14 mouse cellular contexts compared by ENCODE assay signal in genomic region chr17:67710377-67710781, GRCm38 (mm10). TPM values are rescaled to one million over a fixed set of nuclear protein-coding genes. Genes with fewer than 3 reads are reported as not detected.
DNase-seq lines count a peak whose midpoint lies in the region; ATAC-seq lines count a peak whose summit lies in the region.
"Had no signal": no experiment of that assay in that cellular context is flagged by ENCODE, and none has a peak within 500 bp of the region (broad histone marks: within the 10 kb centered on the region; RNA-seq: fewer than 3 reads in every experiment).

No protein-coding gene starts in this region.

- 45% methylated on average over 6 of the region's 6 CpGs for WGBS in neural tube, embryonic 13.5 days
- 73% methylated on average over 6 of the region's 6 CpGs for WGBS in embryonic facial prominence, embryonic 10.5 days
- WGBS in intestine, embryonic 16.5 days = 60% methylated on average over 6 of the region's 6 CpGs

- peak overlapping the region; percentile 33 for H3K27ac ChIP-seq in neural tube, embryonic 13.5 days (replicated peaks)
- H3K27ac ChIP-seq in embryonic facial prominence, embryonic 10.5 days (replicated peaks) = peak overlapping the region; percentile 78
- H3K27ac ChIP-seq in intestine, embryonic 16.5 days (ENCODE audit: low read length) = no peak overlapping the region
- H3K27ac ChIP-seq: kidney, postnatal 0 days had no signal

- no peaks in the 10 kb centered on the region for H3K27me3 ChIP-seq in neural tube, embryonic 13.5 days
- no peaks in the 10 kb centered on the region for H3K27me3 ChIP-seq in embryonic facial prominence, embryonic 10.5 days (replicated peaks; ENCODE audit: low read depth, poor library complexity, severe bottlenecking)
- H3K27me3 ChIP-seq in intestine, embryonic 16.5 days (replicated peaks; ENCODE audit: control insufficient read depth, insufficient read depth, low read length) = no peaks in the 10 kb centered on the region

- no peak overlapping the region for H3K9ac ChIP-seq in neural tube, embryonic 13.5 days
- no peak overlapping the region for H3K9ac ChIP-seq in intestine, embryonic 16.5 days (ENCODE audit: low read depth, low read length)

- no peak overlapping the region for H3K4me2 ChIP-seq in neural tube, embryonic 13.5 days
- H3K4me2 ChIP-seq in intestine, embryonic 16.5 days (ENCODE audit: low read depth, low read length) = no peak overlapping the region

- peaks cover 51% of the 10 kb centered on the region for H3K4me1 ChIP-seq in neural tube, embryonic 13.5 days (replicated peaks)
- H3K4me1 ChIP-seq in embryonic facial prominence, embryonic 10.5 days = peaks cover 59% of the 10 kb centered on the region
- H3K4me1 ChIP-seq in intestine, embryonic 16.5 days (ENCODE audit: control insufficient read depth, insufficient read depth, low read length) = no peaks in the 10 kb centered on the region

- ATAC-seq in frontal cortex, adult (ENCODE audit: low TSS enrichment) = peak; percentile 74; the same call in 1 of the 2 replicates
- no peak for ATAC-seq in neural tube, embryonic 13.5 days (ENCODE audit: low read depth)
- ATAC-seq in intestine, embryonic 16.5 days = no peak
- ATAC-seq: inflammation-experienced regulatory T-cells, adult 6 months had no signal

- DNase-seq in frontal cortex, postnatal 10 days (ENCODE audit: low spot score in 2 of 2) = no peak
- DNase-seq in neural tube, embryonic 10.5 days (ENCODE audit: extremely low spot score, low spot score) = no peak
- DNase-seq in embryonic facial prominence, embryonic 10.5 days (ENCODE audit: low spot score) = no peak
- DNase-seq in telencephalon, adult 2 months (ENCODE audit: low read depth, low spot score) = peak; percentile 28
- DNase-seq: cerebellum, adult 18-20 months; gastrocnemius, postnatal 14 days; lung, adult 2 months; thymus, adult 2 months had no signal

- no peak overlapping the region for H3K4me3 ChIP-seq in neural tube, embryonic 13.5 days
- H3K4me3 ChIP-seq in embryonic facial prominence, embryonic 10.5 days = no peak overlapping the region
- H3K4me3 ChIP-seq in intestine, embryonic 16.5 days (ENCODE audit: low read length) = no peak overlapping the region
- H3K4me3 ChIP-seq: myocyte had no signal

- no peaks in the 10 kb centered on the region for H3K36me3 ChIP-seq in neural tube, embryonic 13.5 days
- H3K36me3 ChIP-seq in embryonic facial prominence, embryonic 10.5 days (replicated peaks) = no peaks in the 10 kb centered on the region
- no peaks in the 10 kb centered on the region for H3K36me3 ChIP-seq in intestine, embryonic 16.5 days (ENCODE audit: control insufficient read depth, insufficient read depth, low read length)

- H3K9me3 ChIP-seq in neural tube, embryonic 13.5 days = no peaks in the 10 kb centered on the region
- H3K9me3 ChIP-seq in embryonic facial prominence, embryonic 10.5 days = no peaks in the 10 kb centered on the region
- H3K9me3 ChIP-seq in intestine, embryonic 16.5 days (ENCODE audit: control insufficient read depth, low read length) = no peaks in the 10 kb centered on the region

RNA-seq across cellular contexts. Expression of gene Lama1, which starts 13.3 kb away (rescaled TPM):
- 15.4 and 17.0 TPM in 2 replicates for polyA plus RNA-seq in neural tube, embryonic 13.5 days (2015; fragmentation: Nextera tagmentation; extraction: Ambion mirVana)
- 14.0 and 18.0 TPM in 2 replicates for polyA plus RNA-seq in embryonic facial prominence, embryonic 10.5 days (2016; fragmentation: Nextera tagmentation; extraction: Ambion mirVana)
- polyA plus RNA-seq in intestine, embryonic 16.5 days (2015; fragmentation: Nextera tagmentation; extraction: Ambion mirVana) = 1.6 TPM in 2 replicates
- polyA plus RNA-seq: inflammation-experienced regulatory T-cells, adult 6 months had no signal
